Mouse (Mus musculus): Measurements from ENCODE around the gene Ttll6. TPM values are rescaled to one million over a fixed set of nuclear protein-coding genes. Genes with fewer than 3 reads are reported as not detected.

Gene Ttll6
- polyA plus RNA-seq, 1 experiment from 2014 or later, result 0.05 TPM

DNA sequence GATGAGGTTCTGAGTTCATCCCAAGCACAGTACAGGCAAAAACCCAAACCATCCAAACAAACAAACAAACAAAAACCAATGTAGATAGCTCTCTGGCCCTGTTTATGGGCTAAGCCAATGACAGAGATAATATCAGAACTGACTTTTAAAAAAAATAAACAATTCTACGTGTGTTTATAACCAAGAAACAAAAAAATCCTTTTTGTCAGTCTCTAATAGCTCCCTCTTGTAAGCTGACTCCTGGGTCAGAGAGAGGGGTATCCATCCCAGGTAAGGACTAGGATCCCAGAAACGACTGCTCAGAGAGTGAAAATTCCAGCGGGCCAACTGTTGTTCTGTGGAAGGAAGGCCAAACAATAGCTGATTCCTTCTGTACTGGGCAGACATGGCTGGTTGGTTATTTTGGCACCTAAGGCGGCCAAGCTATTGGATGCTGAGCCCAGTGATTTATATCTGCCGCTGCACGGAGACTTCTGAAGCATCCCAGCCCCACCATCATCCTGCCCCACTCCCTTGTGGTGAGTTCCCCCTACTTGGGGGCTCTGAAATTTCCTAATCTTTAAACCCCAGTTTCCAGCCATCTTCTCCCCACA lies 45.4 kb downstream of the Ttll6 start:
- Histone ChIP-seq H3K27me3 (peaks cover 99% of the 10 kb centered on the region), H3K4me3 (no peak overlapping the region), H3K9ac (no peak overlapping the region), H3K4me1 (replicated peaks) (no peaks in the 10 kb centered on the region), H3K27ac (no peak overlapping the region), H3K4me2 (no peak overlapping the region), H3K36me3 (no peaks in the 10 kb centered on the region), H3K9me3 (replicated peaks) (no peaks in the 10 kb centered on the region)
- no peak for ATAC-seq (replicated peaks; ENCODE audit: insufficient number of reproducible peaks, insufficient read depth, low FRiP score, low read depth)
- under 1% methylated on average over 6 of the region's 6 CpGs for WGBS

- no peak for ATAC-seq (replicated peaks; ENCODE audit: insufficient number of reproducible peaks, insufficient read depth, low FRiP score, low read depth)
- no peaks in the 10 kb centered on the region for H3K4me1 ChIP-seq (replicated peaks)
- H3K27ac ChIP-seq, result no peak overlapping the region
- H3K36me3 ChIP-seq, result no peaks in the 10 kb centered on the region
- H3K4me2 ChIP-seq, result no peak overlapping the region
- no peaks in the 10 kb centered on the region for H3K9me3 ChIP-seq (replicated peaks)
- 19% methylated on average over 4 of the region's 4 CpGs for WGBS
- H3K9ac ChIP-seq, result no peak overlapping the region
- no peak overlapping the region for H3K4me3 ChIP-seq
- peaks cover 99% of the 10 kb centered on the region for H3K27me3 ChIP-seq
Measured at GRCm38 (mm10) chr11:96181061-96181460, 47.5 kb downstream of the Ttll6 start.

GRCm38 (mm10) chr11:96184233-96184632 lies 50.6 kb downstream of the Ttll6 start:
- Histone ChIP-seq H3K9ac (no peak overlapping the region), H3K4me3 (no peak overlapping the region), H3K9me3 (replicated peaks) (no peaks in the 10 kb centered on the region), H3K4me1 (replicated peaks) (no peaks in the 10 kb centered on the region), H3K27ac (no peak overlapping the region), H3K27me3 (peaks cover 99% of the 10 kb centered on the region), H3K4me2 (no peak overlapping the region), H3K36me3 (no peaks in the 10 kb centered on the region)
- no peak for ATAC-seq (replicated peaks; ENCODE audit: insufficient number of reproducible peaks, insufficient read depth, low FRiP score, low read depth)

DNA sequence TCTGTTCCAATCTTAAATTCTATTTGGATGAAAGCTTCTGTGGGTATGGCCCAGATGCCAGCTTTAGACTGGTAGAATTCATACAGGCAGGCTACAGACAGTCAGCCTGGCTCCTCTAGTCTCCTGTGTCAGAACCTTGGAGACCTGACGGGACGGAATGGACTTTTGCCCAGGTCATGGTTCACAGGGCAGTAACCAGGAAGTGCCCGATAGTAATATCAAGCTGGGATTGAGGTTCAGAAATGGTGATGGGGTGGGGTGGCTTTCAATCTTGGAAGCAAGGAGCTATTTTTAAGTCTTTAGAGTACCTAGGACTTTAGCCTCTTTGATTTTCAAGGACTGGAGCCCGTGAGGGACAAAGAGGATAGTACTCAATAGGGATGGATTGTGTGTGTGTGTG lies 53.7 kb downstream of the Ttll6 start:
- WGBS, result 22% methylated on average over 4 of the region's 4 CpGs

GRCm38 (mm10) chr11:96189810-96190522 lies 56.4 kb downstream of the Ttll6 start:
- H3K27me3 ChIP-seq, result peaks cover 100% of the 10 kb centered on the region
- H3K9me3 ChIP-seq (replicated peaks), result no peaks in the 10 kb centered on the region
- H3K36me3 ChIP-seq, result no peaks in the 10 kb centered on the region
- 1% methylated on average over 28 of the region's 28 CpGs for WGBS
- no peak overlapping the region for H3K9ac ChIP-seq
- no peak for ATAC-seq (replicated peaks; ENCODE audit: insufficient number of reproducible peaks, insufficient read depth, low FRiP score, low read depth)
- 0 out of 2 replicates have a peak, but pooled peaks cover 9% of the 10 kb centered on the region for H3K4me1 ChIP-seq (replicated peaks)
- H3K4me3 ChIP-seq, result no peak overlapping the region
- no peak overlapping the region for H3K27ac ChIP-seq
- no peak overlapping the region for H3K4me2 ChIP-seq

More for the DNA sequence above, 53.7 kb downstream of the Ttll6 start:
- Histone ChIP-seq H3K27me3 (peaks cover 100% of the 10 kb centered on the region), H3K9me3 (replicated peaks) (no peaks in the 10 kb centered on the region), H3K9ac (no peak overlapping the region), H3K36me3 (no peaks in the 10 kb centered on the region), H3K4me1 (replicated peaks) (no peaks in the 10 kb centered on the region), H3K27ac (no peak overlapping the region), H3K4me2 (no peak overlapping the region), H3K4me3 (no peak overlapping the region)
- no peak for ATAC-seq (replicated peaks; ENCODE audit: insufficient number of reproducible peaks, insufficient read depth, low FRiP score, low read depth)

DNA sequence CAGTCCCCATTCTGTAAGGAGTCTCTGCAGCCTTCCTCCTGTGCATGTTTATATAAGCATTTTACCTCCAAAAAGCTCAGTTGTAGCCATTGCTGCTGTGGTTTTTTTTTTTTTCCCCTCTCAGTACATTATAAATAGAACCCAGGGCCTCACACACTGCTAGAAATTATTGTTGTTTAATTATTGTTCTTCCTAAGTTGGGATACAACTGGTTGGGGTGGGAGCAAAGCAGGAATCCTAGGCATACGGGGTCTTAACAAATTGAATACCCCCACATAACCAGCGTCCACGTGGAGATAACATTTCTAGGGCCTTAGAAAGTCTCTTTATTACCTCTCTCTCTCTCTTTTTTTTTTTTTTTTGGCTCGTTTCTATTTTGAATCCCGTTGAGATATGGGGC lies 57.5 kb downstream of the Ttll6 start:
- 5% methylated on average over 5 of the region's 5 CpGs for WGBS
- no peak for ATAC-seq (replicated peaks; ENCODE audit: insufficient number of reproducible peaks, insufficient read depth, low FRiP score, low read depth)
- H3K4me2 ChIP-seq, result no peak overlapping the region
- no peak overlapping the region for H3K4me3 ChIP-seq
- H3K36me3 ChIP-seq, result no peaks in the 10 kb centered on the region
- no peaks in the 10 kb centered on the region for H3K9me3 ChIP-seq (replicated peaks)
- H3K27me3 ChIP-seq, result peaks cover 100% of the 10 kb centered on the region
- H3K9ac ChIP-seq, result no peak overlapping the region
- H3K27ac ChIP-seq, result no peak overlapping the region
- 0 out of 2 replicates have a peak, but pooled peaks cover 9% of the 10 kb centered on the region for H3K4me1 ChIP-seq (replicated peaks)

DNA sequence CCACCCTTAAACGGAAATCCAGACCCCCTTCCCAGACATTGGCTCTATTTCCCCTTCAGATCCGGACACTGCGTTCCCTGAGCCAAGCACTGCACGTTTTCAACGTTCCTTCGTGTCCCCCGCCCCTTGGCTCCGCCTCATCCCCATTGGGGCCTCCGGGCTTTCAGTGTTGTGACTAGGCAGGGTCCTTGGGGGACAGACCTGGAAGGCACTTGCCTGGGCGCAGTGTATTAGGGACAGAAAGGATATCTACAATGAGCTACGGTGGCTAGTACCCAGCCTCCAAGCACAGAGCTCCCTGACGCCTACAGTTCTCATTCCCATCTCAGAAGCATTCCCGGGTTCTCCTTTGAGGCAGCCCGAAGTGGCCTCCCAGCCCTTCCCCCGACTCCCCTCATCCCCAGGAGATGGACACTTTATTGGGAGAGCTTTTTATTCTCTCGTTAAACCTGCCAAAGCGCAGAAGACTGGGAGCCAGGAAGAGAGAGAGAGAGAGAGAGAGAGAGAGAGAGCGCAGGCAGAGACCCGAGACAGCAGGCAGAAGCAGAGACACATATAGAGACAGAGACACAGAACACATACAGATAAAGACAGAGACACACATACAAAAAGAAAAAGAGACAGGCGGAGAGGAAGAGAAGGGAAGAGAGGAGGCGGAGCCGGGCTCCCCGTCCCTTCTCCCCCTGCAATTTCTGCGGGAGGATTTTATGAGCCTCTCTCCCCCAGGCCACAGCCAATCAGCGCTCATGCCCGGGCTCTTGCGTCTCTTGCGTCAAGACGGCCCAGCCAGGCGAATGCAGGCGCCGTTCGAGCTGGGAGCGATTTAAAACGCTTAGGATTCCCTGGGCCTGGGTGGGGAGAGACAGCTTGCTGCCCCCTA lies 60.2 kb downstream of the Ttll6 start, which contains the start of gene Hoxb13:
Gene Hoxb13, plus strand, starts transcription at position 796 of the 880 bp plus-strand sequence.
- Histone ChIP-seq H3K9me3 (replicated peaks) (no peaks in the 10 kb centered on the region), H3K9ac (no peak within 1 kb of the TSS), H3K36me3 (no peaks in the 10 kb centered on the region), H3K4me3 (peak within 1 kb of the TSS; percentile 24; the same call in 1 of the 2 replicates), H3K4me2 (peak within 1 kb of the TSS; percentile 33), H3K4me1 (replicated peaks) (0 out of 2 replicates have a peak, but pooled peaks cover 9% of the 10 kb centered on the region), H3K27me3 (peaks cover 100% of the 10 kb centered on the region), H3K27ac (no peak within 1 kb of the TSS)
- WGBS, result 1% methylated on average over 35 of the region's 35 CpGs
- no peak for ATAC-seq (replicated peaks; ENCODE audit: insufficient number of reproducible peaks, insufficient read depth, low FRiP score, low read depth)

- 0 out of 2 replicates have a peak, but pooled peaks cover 9% of the 10 kb centered on the region for H3K4me1 ChIP-seq (replicated peaks)
- no peak overlapping the region for H3K27ac ChIP-seq
- peak overlapping the region; percentile 24; the same call in 1 of the 2 replicates for H3K4me3 ChIP-seq
- no peak for ATAC-seq (replicated peaks; ENCODE audit: insufficient number of reproducible peaks, insufficient read depth, low FRiP score, low read depth)
- 3% methylated on average over 10 of the region's 10 CpGs for WGBS
- H3K36me3 ChIP-seq, result no peaks in the 10 kb centered on the region
- peaks cover 100% of the 10 kb centered on the region for H3K27me3 ChIP-seq
- peak overlapping the region; percentile 33 for H3K4me2 ChIP-seq
- no peak overlapping the region for H3K9ac ChIP-seq
- H3K9me3 ChIP-seq (replicated peaks), result no peaks in the 10 kb centered on the region
Measured at GRCm38 (mm10) chr11:96194401-96194710, 60.8 kb downstream of the Ttll6 start.

GRCm38 (mm10) chr11:96194961-96195640 lies 61.5 kb downstream of the Ttll6 start:
- WGBS, result 9% methylated on average over 11 of the region's 11 CpGs
- no peak overlapping the region for H3K9ac ChIP-seq

GRCm38 (mm10) chr11:96195769-96196280 lies 62.2 kb downstream of the Ttll6 start:
- Histone ChIP-seq H3K36me3 (no peaks in the 10 kb centered on the region), H3K9me3 (replicated peaks) (no peaks in the 10 kb centered on the region), H3K27ac (no peak overlapping the region), H3K4me3 (no peak overlapping the region), H3K4me2 (no peak overlapping the region), H3K4me1 (replicated peaks) (0 out of 2 replicates have a peak, but pooled peaks cover 9% of the 10 kb centered on the region), H3K9ac (no peak overlapping the region), H3K27me3 (peaks cover 100% of the 10 kb centered on the region)
- 2% methylated on average over 20 of the region's 20 CpGs for WGBS
- no peak for ATAC-seq (replicated peaks; ENCODE audit: insufficient number of reproducible peaks, insufficient read depth, low FRiP score, low read depth)

More at GRCm38 (mm10) chr11:96194961-96195640, 61.5 kb downstream of the Ttll6 start:
- H3K27ac ChIP-seq, result no peak overlapping the region
- peaks cover 100% of the 10 kb centered on the region for H3K27me3 ChIP-seq
- H3K4me3 ChIP-seq, result no peak overlapping the region
- H3K36me3 ChIP-seq, result no peaks in the 10 kb centered on the region
- no peak for ATAC-seq (replicated peaks; ENCODE audit: insufficient number of reproducible peaks, insufficient read depth, low FRiP score, low read depth)
- H3K9me3 ChIP-seq (replicated peaks), result no peaks in the 10 kb centered on the region
- 0 out of 2 replicates have a peak, but pooled peaks cover 9% of the 10 kb centered on the region for H3K4me1 ChIP-seq (replicated peaks)
- no peak overlapping the region for H3K4me2 ChIP-seq

All from heart, embryonic 15.5 days (tissue).